Mouse (Mus musculus): Measurements from ENCODE around the gene Ppm1l.

DNA sequence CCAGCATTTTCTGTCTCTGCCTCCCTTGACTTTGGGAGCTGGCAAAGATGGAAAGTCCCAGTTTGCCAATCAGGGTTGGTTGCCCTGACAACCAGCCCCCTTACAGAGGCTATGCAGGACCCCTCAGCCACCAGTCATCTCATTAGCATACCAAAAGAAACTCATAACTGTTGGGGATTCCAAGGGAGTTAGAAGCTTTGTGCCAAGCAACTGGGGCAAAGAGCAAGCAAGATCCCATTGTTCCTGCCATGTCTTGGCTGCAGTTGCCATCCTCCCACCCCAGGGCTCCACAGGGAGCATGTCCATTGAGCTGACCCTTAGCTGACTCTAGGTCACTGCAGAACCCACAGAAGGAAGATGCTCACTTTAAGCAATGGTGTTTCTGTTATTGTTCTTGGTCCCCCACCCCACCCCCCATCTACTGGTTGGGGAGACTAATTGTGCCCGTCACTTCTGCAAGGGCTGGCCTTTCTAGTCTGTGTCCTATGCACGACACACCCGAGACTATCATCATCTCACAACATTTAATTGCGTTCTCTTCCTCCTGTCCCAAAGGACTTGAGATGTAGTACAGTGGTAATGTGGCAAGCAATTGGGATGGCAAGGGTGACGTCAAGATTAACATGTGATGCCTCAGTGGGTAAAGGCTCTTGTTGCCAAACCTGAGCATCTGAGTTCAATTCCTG is 89.7 kb downstream of the Ppm1l start:
- TF ChIP-seq CTCF (IDR thresholded peaks at IDR 0.05; ENCODE audit: extremely low read depth, insufficient read depth, insufficient read length, insufficient replicate concordance): no peak
- TF ChIP-seq POLR2A (IDR thresholded peaks at IDR 0.05; ENCODE audit: low read depth, low read length): no peak

Data from spleen, adult 2 months (tissue).